Mouse (Mus musculus): ENCODE measurements around the gene Acot12.

GRCm38 (mm10) chr13:91827876-91828275 is 86.6 kb downstream of the Acot12 start:
- TF ChIP-seq CTCF (IDR thresholded peaks at IDR 0.05; ENCODE audit: borderline replicate concordance, extremely low read depth, insufficient read depth, insufficient read length) (no peak), POLR2A (IDR thresholded peaks at IDR 0.05; ENCODE audit: borderline replicate concordance, extremely low read depth, insufficient read depth, insufficient read length, poor library complexity, severe bottlenecking) (no peak)

All from brain, embryonic 14.5 days (tissue).